Mouse (Mus musculus) olfactory bulb, adult 2 months (tissue): ENCODE measurements around the gene Zscan18.

Experiments used
- CTCF ChIP-seq: fragments of 200-500 bp; IDR thresholded peaks from 2 replicates; pipeline ENCODE4 v1.5.1; 2012; ENCODE audit warnings: low read depth, mild to moderate bottlenecking, low read length, moderate library complexity; ENCODE audit not compliant: insufficient read depth
- POLR2A ChIP-seq: fragments of 200-500 bp; IDR thresholded peaks from 2 replicates; pipeline ENCODE4 v1.6.1; 2012; ENCODE audit warnings: mild to moderate bottlenecking, low read depth, low read length, moderate library complexity; ENCODE audit not compliant: insufficient read depth

- TF ChIP-seq CTCF (no peak), POLR2A (peak; percentile 36; the same call in 1 of the 2 replicates)
Measured at GRCm38 (mm10) chr7:12803727-12804071, 264 bp upstream of the Zscan18 start.
